Mouse (Mus musculus) forebrain, embryonic 14.5 days (tissue): ENCODE results near the gene Tbc1d16. TPM values are rescaled to one million over a fixed set of nuclear protein-coding genes. Genes with fewer than 3 reads are reported as not detected.

Source experiments
- ATAC-seq: fragments of 200-750 bp; cut with Nextera tagmentation; 2 replicates; pipeline ENCODE4 v1.8.0; 2017; ENCODE audit warnings: mild to moderate bottlenecking, moderate library complexity
- DNase-seq: peaks from one replicate; pipeline ENCODE4 v3.0.0-alpha.2; 2015; ENCODE audit warnings: low spot score
- H3K27ac ChIP-seq: fragments of 300-500 bp; sonication (generic); 2 replicates; pipeline ENCODE4 v1.5.1; 2014; ENCODE audit warnings: low read depth, mild to moderate bottlenecking, control low read depth, low read length, moderate library complexity
- H3K27me3 ChIP-seq: fragments of 300-500 bp; sonication (generic); replicated peaks from 2 replicates; pipeline ENCODE4 v1.6.1; 2014; ENCODE audit warnings: low read length, control low read depth, mixed read lengths; ENCODE audit not compliant: control insufficient read depth, insufficient read depth
- H3K36me3 ChIP-seq: fragments of 300-500 bp; sonication (generic); 2 replicates; pipeline ENCODE4 v1.6.1; 2014; ENCODE audit warnings: low read length, control low read depth; ENCODE audit not compliant: control insufficient read depth, insufficient read depth
- H3K4me1 ChIP-seq: fragments of 300-500 bp; sonication (generic); 2 replicates; pipeline ENCODE4 v1.6.1; 2014; ENCODE audit warnings: antibody characterized with exemption, low read length, control low read depth; ENCODE audit not compliant: control insufficient read depth, insufficient read depth
- H3K4me2 ChIP-seq: fragments of 300-500 bp; sonication (generic); 2 replicates; pipeline ENCODE4 v1.6.1; 2014; ENCODE audit warnings: mild to moderate bottlenecking, control low read depth, low read length
- H3K4me3 ChIP-seq: fragments of 300-500 bp; sonication (generic); 2 replicates; pipeline ENCODE4 v1.5.1; 2014; ENCODE audit warnings: low read depth, low read length, control low read depth
- H3K9ac ChIP-seq: fragments of 300-500 bp; sonication (generic); 2 replicates; pipeline ENCODE4 v1.6.1; 2014; ENCODE audit warnings: mild to moderate bottlenecking, low read length, control low read depth, moderate library complexity
- H3K9me3 ChIP-seq: fragments of 300-500 bp; sonication (generic); replicated peaks from 2 replicates; pipeline ENCODE4 v1.6.1; 2016; ENCODE audit warnings: low read length, control low read depth, mixed read lengths; ENCODE audit not compliant: control insufficient read depth
- WGBS: fragments of 180-500 bp; shearing (Covaris S2); extraction: QIAGEN DNeasy Blood & Tissue Kit; methylation state at CpG from one replicate; pipeline ENCODE4 v1.1.7; 2014; 5-methylcytosine and 5-hydroxymethylcytosine counted together
- microRNA-seq: library from miRNA; unstranded; fragments of <30 nt; microRNA quantifications from one replicate; pipeline ENCODE4, GENCODE M21; 2016
- polyA plus RNA-seq: library from polyadenylated mRNA; unstranded; fragments of >200 nt; fragmentation: Nextera tagmentation; extraction: Ambion mirVana; gene quantifications from 2 replicates; pipeline ENCODE4 v1.2.1, GENCODE M21; 2014

The Tbc1d16 gene
- polyA plus RNA-seq, 1 experiment from 2014 or later, result 24.6 TPM

- no peak overlapping the region for H3K4me2 ChIP-seq
- no peaks in the 10 kb centered on the region for H3K9me3 ChIP-seq
- H3K27ac ChIP-seq, result no peak overlapping the region
- H3K27me3 ChIP-seq, result no peaks in the 10 kb centered on the region
- H3K4me1 ChIP-seq, result peaks cover 4% of the 10 kb centered on the region; the same call in 1 of the 2 replicates
- H3K36me3 ChIP-seq, result no peaks in the 10 kb centered on the region
- WGBS, result 63% methylated on average over 3 of the region's 3 CpGs
- ATAC-seq (no peak), DNase-seq (no peak)
- no peak overlapping the region for H3K9ac ChIP-seq
- no peak overlapping the region for H3K4me3 ChIP-seq
Measured at GRCm38 (mm10) chr11:119095441-119095840, 132.9 kb downstream of the Tbc1d16 start.

- Histone ChIP-seq H3K9ac (no peak overlapping the region), H3K4me2 (no peak overlapping the region), H3K27me3 (peaks cover 13% of the 10 kb centered on the region), H3K36me3 (no peaks in the 10 kb centered on the region), H3K27ac (no peak overlapping the region), H3K4me1 (peaks cover 7% of the 10 kb centered on the region), H3K4me3 (no peak overlapping the region), H3K9me3 (no peaks in the 10 kb centered on the region)
- no peak for ATAC-seq
- no peak for DNase-seq
- 60% methylated on average over 1 of the region's 1 CpGs for WGBS
Measured at GRCm38 (mm10) chr11:119093322-119093721, 135.0 kb downstream of the Tbc1d16 start.

Small RNA genes lying within 50 kb of the gene (microRNA-seq; reads per million reads assigned to microRNA genes)
- 2.0 reads per million, percentile 10 among the genes with 10 or more reads in this experiment for gene Mir6934

Other genes with a start within 250 kb of the Tbc1d16 start
- not detected in 2 replicates for gene Enpp7, start 240.3 kb downstream of the Tbc1d16 start, polyA plus RNA-seq
- gene Cbx2, start 205.5 kb downstream of the Tbc1d16 start, polyA plus RNA-seq, result 19.2 and 22.1 TPM in 2 replicates
- 12.8 and 15.0 TPM in 2 replicates for gene Cbx8, start 187.5 kb downstream of the Tbc1d16 start, polyA plus RNA-seq
- 9.3 and 14.5 TPM in 2 replicates for gene Cbx4, start 142.3 kb downstream of the Tbc1d16 start, polyA plus RNA-seq
- gene Ccdc40, start 73 bp upstream of the Tbc1d16 start, polyA plus RNA-seq, result 11.0 and 12.5 TPM in 2 replicates
- 28.3 and 45.5 TPM in 2 replicates for gene Gaa, start 39.4 kb upstream of the Tbc1d16 start, polyA plus RNA-seq
- gene Eif4a3, start 71.6 kb upstream of the Tbc1d16 start, polyA plus RNA-seq, result 293 and 315 TPM in 2 replicates
- gene Card14, start 79.3 kb upstream of the Tbc1d16 start, polyA plus RNA-seq, result 0.09 and 0.15 TPM in 2 replicates
- gene Sgsh, start 127.0 kb upstream of the Tbc1d16 start, polyA plus RNA-seq, result 2.7 TPM in 2 replicates
- 2.5 and 3.8 TPM in 2 replicates for gene Slc26a11, start 127.1 kb upstream of the Tbc1d16 start, polyA plus RNA-seq
- gene Rnf213, start 164.6 kb upstream of the Tbc1d16 start, polyA plus RNA-seq, result 1.3 and 1.5 TPM in 2 replicates